Mouse (Mus musculus) forebrain, embryonic 16.5 days (tissue): ENCODE measurements around the gene Slc6a11. TPM values are rescaled to one million over a fixed set of nuclear protein-coding genes. Genes with fewer than 3 reads are reported as not detected.

Experiments used
- ATAC-seq: fragments of 200-750 bp; cut with Nextera tagmentation; 2 replicates; pipeline ENCODE4 v1.8.0; 2017; ENCODE audit warnings: mild to moderate bottlenecking, moderate library complexity
- H3K27ac ChIP-seq: fragments of 300-500 bp; sonication (generic); 2 replicates; pipeline ENCODE4 v1.5.1; 2014; ENCODE audit warnings: low read length, control low read depth
- H3K27me3 ChIP-seq: fragments of 300-500 bp; sonication (generic); replicated peaks from 2 replicates; pipeline ENCODE4 v1.6.1; 2014; ENCODE audit warnings: low read length; ENCODE audit not compliant: control insufficient read depth, insufficient read depth
- H3K36me3 ChIP-seq: fragments of 300-500 bp; sonication (generic); 2 replicates; pipeline ENCODE4 v1.6.1; 2014; ENCODE audit not compliant: control insufficient read depth, insufficient read depth
- H3K4me1 ChIP-seq: fragments of 300-500 bp; sonication (generic); replicated peaks from 2 replicates; pipeline ENCODE4 v1.6.1; 2014; ENCODE audit warnings: low read length; ENCODE audit not compliant: control insufficient read depth, insufficient read depth
- H3K4me2 ChIP-seq: fragments of 300-500 bp; sonication (generic); 2 replicates; pipeline ENCODE4 v1.6.1; 2014; ENCODE audit warnings: mild to moderate bottlenecking, low read length, control low read depth
- H3K4me3 ChIP-seq: fragments of 300-500 bp; sonication (generic); replicated peaks from 2 replicates; pipeline ENCODE4 v1.5.1; 2014; ENCODE audit warnings: mild to moderate bottlenecking, low read length, control low read depth
- H3K9ac ChIP-seq: fragments of 300-500 bp; sonication (generic); replicated peaks from 2 replicates; pipeline ENCODE4 v1.6.1; 2014; ENCODE audit warnings: low read depth, low read length, control low read depth
- H3K9me3 ChIP-seq: fragments of 300-500 bp; sonication (generic); 2 replicates; pipeline ENCODE4 v1.6.1; 2016; ENCODE audit warnings: low read length; ENCODE audit not compliant: control insufficient read depth
- WGBS: fragments of 180-500 bp; shearing (Covaris S2); extraction: QIAGEN DNeasy Blood & Tissue Kit; methylation state at CpG from one replicate; pipeline ENCODE4 v1.1.7; 2014; 5-methylcytosine and 5-hydroxymethylcytosine counted together
- polyA plus RNA-seq: library from polyadenylated mRNA; unstranded; fragments of >200 nt; fragmentation: Nextera tagmentation; extraction: Ambion mirVana; gene quantifications from 2 replicates; pipeline ENCODE4 v1.2.1, GENCODE M21; 2015

Slc6a11 gene
- polyA plus RNA-seq, 1 experiment from 2014 or later: 18.6 TPM

GRCm38 (mm10) chr6:114158811-114159210, 27.8 kb downstream of the Slc6a11 start:
- Histone ChIP-seq H3K36me3 (no peaks in the 10 kb centered on the region), H3K4me1 (no peaks in the 10 kb centered on the region), H3K9ac (no peak overlapping the region), H3K9me3 (no peaks in the 10 kb centered on the region), H3K4me2 (no peak overlapping the region), H3K27ac (no peak overlapping the region), H3K27me3 (no peaks in the 10 kb centered on the region), H3K4me3 (no peak overlapping the region)
- ATAC-seq: peak; percentile 33; the same call in 1 of the 2 replicates
- WGBS: 81% methylated on average over 7 of the region's 7 CpGs

DNA sequence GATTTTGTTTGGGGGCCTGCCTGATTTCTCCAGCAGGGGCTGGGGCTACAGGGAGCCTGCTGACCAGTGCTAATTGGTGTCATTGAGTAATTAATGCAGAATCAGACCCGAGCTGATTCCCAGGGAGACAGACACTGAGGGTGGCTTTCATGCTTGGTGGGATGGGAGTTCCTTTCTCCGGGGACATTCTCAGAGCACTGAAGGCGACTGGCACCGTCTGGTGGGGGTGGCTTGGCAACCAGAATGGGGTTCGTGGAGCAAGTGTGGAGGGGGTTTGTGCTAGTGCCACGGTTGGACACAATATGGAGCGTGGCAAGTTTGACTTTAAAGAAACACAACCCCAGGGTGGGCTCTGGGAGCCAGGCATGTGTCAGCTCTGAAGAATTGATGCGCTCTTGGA, 29.7 kb downstream of the Slc6a11 start:
- H3K36me3 ChIP-seq: no peaks in the 10 kb centered on the region
- WGBS: 52% methylated on average over 8 of the region's 8 CpGs
- no peaks in the 10 kb centered on the region for H3K9me3 ChIP-seq
- H3K4me1 ChIP-seq: no peaks in the 10 kb centered on the region
- no peak overlapping the region for H3K4me2 ChIP-seq
- no peaks in the 10 kb centered on the region for H3K27me3 ChIP-seq
- no peak overlapping the region for H3K9ac ChIP-seq
- no peak overlapping the region for H3K27ac ChIP-seq
- ATAC-seq: no peak
- no peak overlapping the region for H3K4me3 ChIP-seq

GRCm38 (mm10) chr6:114174052-114174397, 43.0 kb downstream of the Slc6a11 start:
- H3K36me3 ChIP-seq: no peaks in the 10 kb centered on the region
- H3K4me2 ChIP-seq: peak overlapping the region; percentile 28
- H3K9me3 ChIP-seq: no peaks in the 10 kb centered on the region
- ATAC-seq: peak; percentile 31; the same call in 1 of the 2 replicates
- H3K9ac ChIP-seq: no peak overlapping the region
- peaks cover 12% of the 10 kb centered on the region for H3K4me1 ChIP-seq
- no peaks in the 10 kb centered on the region for H3K27me3 ChIP-seq
- 1% methylated on average over 8 of the region's 8 CpGs for WGBS
- no peak overlapping the region for H3K4me3 ChIP-seq
- no peak overlapping the region for H3K27ac ChIP-seq

DNA sequence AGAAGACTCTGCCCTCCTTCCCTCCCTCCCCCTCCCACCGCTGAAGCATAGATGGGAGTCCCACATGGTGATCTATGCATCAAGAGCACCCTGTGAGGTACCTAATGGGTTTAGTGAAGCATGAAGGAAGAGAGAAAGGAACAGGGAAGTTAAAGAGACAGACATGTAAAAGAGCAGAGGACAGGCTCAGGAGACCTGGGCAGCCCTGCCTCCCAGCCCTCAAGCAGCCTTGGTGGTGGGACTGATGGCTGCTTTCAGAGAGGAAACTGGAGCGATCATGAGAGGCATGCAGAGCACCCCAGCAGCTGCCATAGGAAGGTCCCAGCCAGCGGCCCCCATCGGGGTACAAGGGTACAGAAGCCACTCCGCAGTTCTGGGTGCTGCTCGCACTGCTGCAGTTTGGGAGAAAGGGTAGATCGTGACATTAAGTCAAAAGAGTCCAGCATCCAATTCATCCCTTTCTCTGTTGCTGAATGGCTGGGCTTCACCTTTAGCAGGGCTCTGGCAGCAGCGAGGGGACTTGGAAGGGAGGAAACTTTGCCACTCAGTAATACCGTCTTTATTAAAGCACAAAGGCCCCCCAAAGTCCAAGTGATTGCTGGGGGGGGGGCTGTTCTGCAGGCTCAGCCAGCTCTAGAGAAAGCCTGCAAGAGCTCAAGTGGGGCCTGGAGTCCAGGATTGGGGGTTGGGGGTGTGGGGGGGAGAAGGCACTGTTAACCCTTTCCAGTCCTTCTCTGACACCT, 43.5 kb downstream of the Slc6a11 start:
- ATAC-seq: peak; percentile 66
- no peaks in the 10 kb centered on the region for H3K9me3 ChIP-seq
- WGBS: 2% methylated on average over 9 of the region's 9 CpGs
- peaks cover 12% of the 10 kb centered on the region for H3K4me1 ChIP-seq
- peak overlapping the region; percentile 28 for H3K4me2 ChIP-seq
- H3K27ac ChIP-seq: no peak overlapping the region
- H3K9ac ChIP-seq: no peak overlapping the region
- no peaks in the 10 kb centered on the region for H3K27me3 ChIP-seq
- H3K36me3 ChIP-seq: no peaks in the 10 kb centered on the region
- H3K4me3 ChIP-seq: no peak overlapping the region

GRCm38 (mm10) chr6:114178141-114178540, 47.1 kb downstream of the Slc6a11 start:
- no peak for ATAC-seq
- no peaks in the 10 kb centered on the region for H3K36me3 ChIP-seq
- H3K9ac ChIP-seq: no peak overlapping the region
- H3K9me3 ChIP-seq: no peaks in the 10 kb centered on the region
- H3K4me3 ChIP-seq: no peak overlapping the region
- H3K27me3 ChIP-seq: no peaks in the 10 kb centered on the region
- WGBS: 78% methylated on average over 3 of the region's 3 CpGs
- H3K4me2 ChIP-seq: no peak overlapping the region
- peaks cover 12% of the 10 kb centered on the region for H3K4me1 ChIP-seq
- no peak overlapping the region for H3K27ac ChIP-seq

- Histone ChIP-seq H3K4me2 (no peak overlapping the region), H3K36me3 (no peaks in the 10 kb centered on the region), H3K4me3 (no peak overlapping the region), H3K9ac (no peak overlapping the region), H3K27me3 (no peaks in the 10 kb centered on the region), H3K4me1 (no peaks in the 10 kb centered on the region), H3K9me3 (no peaks in the 10 kb centered on the region), H3K27ac (no peak overlapping the region)
- ATAC-seq: no peak
- 28% methylated on average over 7 of the region's 7 CpGs for WGBS
These were observed 51.5 kb downstream of the Slc6a11 start for GRCm38 (mm10) chr6:114182366-114183179.

DNA sequence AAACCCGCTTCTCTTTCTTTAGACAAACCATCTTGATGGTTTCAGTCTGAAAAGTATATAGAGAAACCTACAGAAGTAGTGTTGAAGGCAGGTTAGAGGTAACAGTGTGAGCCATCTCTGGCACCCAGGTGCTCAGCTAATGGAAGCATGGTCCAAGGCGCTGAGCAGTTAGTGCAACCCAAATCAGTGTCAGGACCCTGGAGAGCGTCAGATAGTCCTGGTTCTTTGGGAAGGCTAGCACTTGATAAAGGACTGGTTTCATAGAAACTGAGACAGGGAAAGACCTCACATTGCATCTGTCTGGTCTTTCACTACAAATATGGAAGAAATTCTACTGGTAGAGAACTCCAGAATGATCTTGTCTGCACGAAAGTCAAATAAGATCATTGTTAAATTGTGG, 56.1 kb downstream of the Slc6a11 start:
- WGBS: 59% methylated on average over 4 of the region's 4 CpGs
- no peak overlapping the region for H3K27ac ChIP-seq
- no peaks in the 10 kb centered on the region for H3K27me3 ChIP-seq
- no peaks in the 10 kb centered on the region; the same call in 1 of the 2 replicates for H3K4me1 ChIP-seq
- no peaks in the 10 kb centered on the region for H3K36me3 ChIP-seq
- ATAC-seq: no peak
- H3K9ac ChIP-seq: no peak overlapping the region
- H3K4me2 ChIP-seq: no peak overlapping the region
- no peaks in the 10 kb centered on the region for H3K9me3 ChIP-seq
- no peak overlapping the region for H3K4me3 ChIP-seq

DNA sequence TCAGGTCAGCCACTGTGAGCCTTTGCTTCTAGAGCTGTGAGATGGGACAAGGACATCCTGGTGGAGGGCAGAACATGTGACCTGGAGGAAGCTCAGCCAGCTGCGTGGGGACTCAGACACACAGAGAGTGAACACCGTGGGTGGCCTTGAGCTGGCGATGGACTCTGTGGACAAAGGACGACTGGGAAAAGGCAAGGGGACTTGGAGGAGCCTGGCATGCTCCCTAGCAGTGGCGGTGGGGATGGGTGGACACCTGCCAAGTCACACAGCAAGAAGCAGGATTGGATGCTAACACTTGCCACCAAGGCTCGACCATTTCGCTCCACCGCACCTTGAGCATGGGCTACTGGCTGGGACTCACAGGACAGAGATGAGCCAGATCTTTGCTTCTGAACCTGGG, 57.8 kb downstream of the Slc6a11 start:
- no peak for ATAC-seq
- Histone ChIP-seq H3K4me2 (no peak overlapping the region), H3K9ac (no peak overlapping the region), H3K4me1 (no peaks in the 10 kb centered on the region; the same call in 1 of the 2 replicates), H3K27me3 (no peaks in the 10 kb centered on the region), H3K27ac (no peak overlapping the region), H3K4me3 (no peak overlapping the region), H3K36me3 (no peaks in the 10 kb centered on the region), H3K9me3 (no peaks in the 10 kb centered on the region)
- 64% methylated on average over 8 of the region's 8 CpGs for WGBS

- H3K27me3 ChIP-seq: no peaks in the 10 kb centered on the region
- no peaks in the 10 kb centered on the region for H3K36me3 ChIP-seq
- no peak overlapping the region for H3K9ac ChIP-seq
- no peak for ATAC-seq
- no peak overlapping the region for H3K27ac ChIP-seq
- H3K9me3 ChIP-seq: no peaks in the 10 kb centered on the region
- H3K4me3 ChIP-seq: no peak overlapping the region
- no peak overlapping the region for H3K4me2 ChIP-seq
- H3K4me1 ChIP-seq: no peaks in the 10 kb centered on the region
These were observed 65.0 kb downstream of the Slc6a11 start for GRCm38 (mm10) chr6:114195998-114196397.
